Mouse (Mus musculus) megakaryocyte progenitor cell, adult 5-6 weeks (primary cell): ENCODE measurements around the gene Ppp1r37. TPM values are rescaled to one million over a fixed set of nuclear protein-coding genes. Genes with fewer than 3 reads are reported as not detected.

ENCODE experiments used
- ATAC-seq: replicated peaks from 2 replicates; pipeline ENCODE4 v1.8.0; 2016; ENCODE audit warnings: mild to moderate bottlenecking, moderate TSS enrichment, inconsistent platforms; ENCODE audit not compliant: poor library complexity
- total RNA-seq, 2 experiments: library from RNA; stranded (forward) in 1 of 2; stranded (reverse) in 1 of 2; fragments of 157-497, 149-512 nt in 1 of 2; fragments of 200-1000 nt in 1 of 2; gene quantifications; 2 replicates each; pipeline versions ENCODE4 v1.2.3 to v1.2.4; 2015 to 2017

The Ppp1r37 gene
- total RNA-seq, 2 experiments from 2014 or later = 11.7 to 18.1 TPM

- ATAC-seq = peak; percentile 76
Measured at GRCm38 (mm10) chr7:19572926-19573775, 10.3 kb upstream of the Ppp1r37 start.

GRCm38 (mm10) chr7:19569647-19570046 is 6.8 kb upstream of the Ppp1r37 start:
- ATAC-seq = no peak

GRCm38 (mm10) chr7:19567426-19567825 is 4.5 kb upstream of the Ppp1r37 start:
- ATAC-seq = no peak

GRCm38 (mm10) chr7:19565803-19566202 is 2.9 kb upstream of the Ppp1r37 start:
- ATAC-seq = no peak

- ATAC-seq = no peak
Measured at GRCm38 (mm10) chr7:19564455-19564854, 1.6 kb upstream of the Ppp1r37 start.

GRCm38 (mm10) chr7:19563884-19564283 is 1.0 kb upstream of the Ppp1r37 start:
- ATAC-seq = peak; percentile 63

GRCm38 (mm10) chr7:19561765-19562642 is 872 bp downstream of the Ppp1r37 start:
- ATAC-seq = peak; percentile 67

GRCm38 (mm10) chr7:19561431-19561764 is 1.5 kb downstream of the Ppp1r37 start:
- no peak for ATAC-seq

- ATAC-seq = no peak
Measured at GRCm38 (mm10) chr7:19560491-19561260, 2.2 kb downstream of the Ppp1r37 start.

GRCm38 (mm10) chr7:19558965-19559364 is 3.9 kb downstream of the Ppp1r37 start:
- ATAC-seq = peak; percentile 26; the same call in 1 of the 2 replicates

- ATAC-seq = no peak
Measured at GRCm38 (mm10) chr7:19557982-19558900, 4.6 kb downstream of the Ppp1r37 start.

- no peak for ATAC-seq
Measured at GRCm38 (mm10) chr7:19557086-19557485, 5.8 kb downstream of the Ppp1r37 start.

- no peak for ATAC-seq
Measured at GRCm38 (mm10) chr7:19554168-19554567, 8.7 kb downstream of the Ppp1r37 start.

GRCm38 (mm10) chr7:19552443-19552842 is 10.4 kb downstream of the Ppp1r37 start:
- no peak; the same call in 1 of the 2 replicates for ATAC-seq

- ATAC-seq = no peak
Measured at GRCm38 (mm10) chr7:19551634-19552033, 11.2 kb downstream of the Ppp1r37 start.

- no peak for ATAC-seq
Measured at GRCm38 (mm10) chr7:19549394-19549793, 13.5 kb downstream of the Ppp1r37 start.

GRCm38 (mm10) chr7:19547344-19547969 is 15.4 kb downstream of the Ppp1r37 start:
- ATAC-seq = no peak

- ATAC-seq = no peak
Measured at GRCm38 (mm10) chr7:19546007-19546406, 16.9 kb downstream of the Ppp1r37 start.

GRCm38 (mm10) chr7:19543584-19543983 is 19.3 kb downstream of the Ppp1r37 start:
- peak; percentile 81 for ATAC-seq
